Mouse (Mus musculus) lung, adult 2 months (tissue): ENCODE results near the gene Klhl25. TPM values are rescaled to one million over a fixed set of nuclear protein-coding genes. Genes with fewer than 3 reads are reported as not detected.

Experiments used
- DNase-seq: peaks from one replicate; pipeline ENCODE4 v3.0.0; 2022
- H3K4me1 ChIP-seq: fragments of 200-500 bp; 2 replicates; pipeline ENCODE4 v1.6.1; 2011; ENCODE audit warnings: low read length; ENCODE audit not compliant: control insufficient read depth, insufficient read depth
- H3K4me3 ChIP-seq: fragments of 200-500 bp; replicated peaks from 2 replicates; pipeline ENCODE3; 2011; ENCODE audit warnings: low read depth, mild to moderate bottlenecking, control low read depth, low read length; ENCODE audit errors: extremely low read depth
- CTCF ChIP-seq: fragments of 200-500 bp; IDR thresholded peaks from 2 replicates; pipeline ENCODE4 v1.5.1; 2011; ENCODE audit warnings: mild to moderate bottlenecking, low read length, control low read depth; ENCODE audit not compliant: insufficient read depth
- POLR2A ChIP-seq: fragments of 200-500 bp; IDR thresholded peaks from 2 replicates; pipeline ENCODE4 v1.6.1; 2011; ENCODE audit warnings: low read depth, mild to moderate bottlenecking, control low read depth, low read length, borderline replicate concordance; ENCODE audit errors: extremely low read depth
- WGBS: fragments of 180-500 bp; shearing (Covaris S2); methylation state at CpG from one replicate; pipeline ENCODE4 v1.1.7; 2018; 5-methylcytosine and 5-hydroxymethylcytosine counted together
- polyA plus RNA-seq: library from polyadenylated mRNA; depleted of rRNA; stranded (reverse); fragments of >200 nt; gene quantifications from 2 replicates; pipeline ENCODE4 v1.2.3, GENCODE M21; 2012; rRNA removed

Gene Klhl25
- polyA plus RNA-seq, result 21.9 and 26.5 TPM in 2 replicates

DNA sequence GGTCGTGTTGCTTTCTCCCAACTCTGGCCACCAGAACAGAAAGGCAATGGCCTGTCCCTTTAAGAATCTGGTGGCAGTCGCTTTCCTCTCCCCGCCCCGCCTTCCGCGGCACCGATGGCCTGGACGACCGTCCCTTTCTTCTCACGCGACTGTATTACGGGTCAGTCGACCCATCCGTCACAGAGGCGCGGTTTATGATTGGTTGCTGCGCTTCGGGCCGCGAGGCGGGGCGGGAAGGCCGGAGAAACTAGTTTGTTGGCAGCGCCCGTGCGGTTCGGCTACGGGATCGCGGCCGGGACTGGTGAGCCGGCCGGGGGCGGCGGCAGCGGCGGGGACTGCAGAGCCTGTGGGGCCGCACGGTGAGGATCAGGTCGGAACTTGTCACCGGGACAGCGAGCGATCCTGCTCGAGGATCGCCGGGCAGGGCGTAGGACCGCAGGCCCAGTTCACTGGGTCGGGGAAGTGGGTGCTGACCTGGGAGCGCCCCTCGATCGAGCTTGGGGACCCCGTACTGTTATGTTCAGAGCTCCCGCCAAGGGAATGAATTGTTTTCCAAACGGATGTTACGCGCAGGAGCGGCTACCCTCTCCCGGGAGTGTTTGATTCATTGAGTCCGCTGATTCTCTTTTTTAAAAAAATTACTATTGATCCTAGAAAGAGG is at the start of gene Klhl25:
Klhl25 (plus strand) TSS at position 196 of the 661 bp plus-strand sequence.
- Histone ChIP-seq H3K4me1 (peaks cover 10% of the 10 kb centered on the region), H3K4me3 (peak within 1 kb of the TSS; percentile 96)
- no peak for TF ChIP-seq CTCF
- peak; percentile 57; the same call in 1 of the 2 replicates for TF ChIP-seq POLR2A
- under 1% methylated on average over 60 of the region's 60 CpGs for WGBS
- peak; percentile 97 for DNase-seq

DNA sequence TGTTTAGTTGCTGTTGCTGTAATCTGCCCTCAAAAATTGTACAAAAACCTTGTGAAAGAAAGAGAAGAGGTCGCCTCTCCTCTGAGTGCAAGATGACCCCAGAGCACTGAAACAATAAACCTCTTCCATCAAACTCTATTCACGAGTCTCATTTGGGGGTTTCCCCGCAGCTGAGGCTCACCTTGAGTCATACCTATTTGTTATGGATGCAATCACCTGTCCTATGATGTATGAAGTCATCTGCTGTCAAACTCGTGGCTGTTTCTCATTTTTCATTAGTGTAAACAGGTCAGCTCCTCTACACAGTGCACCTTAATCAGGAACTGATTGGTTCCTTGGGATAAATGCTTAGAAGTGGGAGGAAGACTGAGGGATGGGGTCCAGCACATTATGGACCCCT is 47.6 kb upstream of the Klhl25 start:
- 65% methylated on average over 4 of the region's 4 CpGs for WGBS
- H3K4me3 ChIP-seq, result no peak overlapping the region
- TF ChIP-seq CTCF (no peak), POLR2A (no peak)
- H3K4me1 ChIP-seq, result peaks cover 3% of the 10 kb centered on the region
- DNase-seq, result no peak

DNA sequence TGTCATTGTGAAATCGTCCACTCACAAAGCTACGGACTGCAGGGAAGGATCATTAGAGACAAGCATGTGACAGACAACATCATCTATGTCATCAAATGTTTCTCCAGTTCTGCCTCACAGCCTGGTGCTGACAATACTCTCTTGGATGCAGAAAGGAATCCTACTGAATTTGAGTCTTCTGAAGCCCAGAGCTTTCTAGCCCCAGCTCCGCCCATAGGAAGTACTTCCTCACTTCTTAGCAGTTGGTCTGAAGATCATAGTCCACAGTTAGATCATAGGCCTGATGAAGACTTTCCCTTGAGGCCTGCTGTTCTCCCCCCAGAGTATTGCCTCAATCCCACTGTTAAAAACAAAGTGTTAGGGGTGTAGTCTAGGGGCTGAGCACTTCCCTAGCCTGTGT is 47.1 kb upstream of the Klhl25 start:
- no peak for DNase-seq
- WGBS, result 87% methylated on average over 3 of the region's 3 CpGs
- H3K4me1 ChIP-seq, result peaks cover 7% of the 10 kb centered on the region
- TF ChIP-seq CTCF, result no peak
- no peak overlapping the region for H3K4me3 ChIP-seq

DNA sequence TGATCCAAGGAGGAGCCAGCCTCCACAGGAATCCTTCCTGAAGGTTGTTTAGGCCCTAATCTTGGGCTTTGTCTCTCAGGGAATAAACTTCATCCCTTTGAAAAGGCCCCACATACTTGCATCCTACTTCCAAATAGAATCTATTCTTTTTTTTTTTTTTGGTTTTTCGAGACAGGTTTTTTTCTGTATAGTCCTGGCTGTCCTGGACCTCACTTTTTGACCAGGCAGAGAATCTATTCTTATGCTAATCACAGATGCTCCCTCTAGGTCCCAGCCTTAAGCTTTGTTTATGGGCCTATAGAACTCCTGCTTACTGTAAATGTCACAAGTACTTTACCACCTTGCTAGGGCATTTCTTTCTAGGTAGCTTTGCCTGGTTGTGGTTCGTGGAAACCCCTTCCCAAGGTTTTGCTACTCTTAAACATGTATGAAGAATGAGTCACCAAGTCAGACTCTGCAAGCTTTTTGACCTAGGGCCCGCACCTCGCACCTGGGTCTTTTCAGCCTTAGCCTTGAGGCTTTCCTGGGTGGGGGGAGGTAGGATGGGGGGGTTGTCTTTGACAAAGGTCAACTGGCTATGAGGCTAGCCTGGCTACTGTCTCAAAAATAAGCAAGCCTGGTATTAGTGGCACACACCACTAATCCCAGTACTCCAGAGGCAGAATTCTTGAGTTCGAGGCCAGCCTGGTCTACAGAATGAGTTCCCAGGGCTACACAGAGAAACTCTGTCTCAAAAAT is 46.3 kb upstream of the Klhl25 start:
- no peak for TF ChIP-seq POLR2A
- no peak for TF ChIP-seq CTCF
- H3K4me3 ChIP-seq, result no peak overlapping the region
- peaks cover 11% of the 10 kb centered on the region for H3K4me1 ChIP-seq
- DNase-seq, result no peak
- 93% methylated on average over 5 of the region's 5 CpGs for WGBS

DNA sequence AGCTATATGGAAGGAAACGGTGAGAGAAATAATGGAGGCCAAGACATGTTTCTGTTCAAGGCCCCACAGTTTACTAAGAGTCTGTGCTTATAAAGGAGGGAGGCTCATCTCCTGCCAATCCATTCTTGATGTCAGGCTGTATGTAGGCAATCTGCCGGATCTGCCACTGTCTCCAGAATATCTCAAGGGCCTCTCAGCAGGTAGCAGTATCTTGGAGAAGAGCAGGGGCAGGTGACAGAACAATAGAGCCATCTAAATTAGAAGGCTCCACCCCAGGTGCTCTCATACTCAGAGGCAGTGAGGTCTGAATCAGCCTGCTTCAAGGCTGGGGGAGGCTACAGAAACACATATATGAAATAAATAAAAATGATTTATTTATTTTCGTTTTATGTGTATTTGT is 45.2 kb upstream of the Klhl25 start:
- TF ChIP-seq POLR2A (no peak), CTCF (no peak)

DNA sequence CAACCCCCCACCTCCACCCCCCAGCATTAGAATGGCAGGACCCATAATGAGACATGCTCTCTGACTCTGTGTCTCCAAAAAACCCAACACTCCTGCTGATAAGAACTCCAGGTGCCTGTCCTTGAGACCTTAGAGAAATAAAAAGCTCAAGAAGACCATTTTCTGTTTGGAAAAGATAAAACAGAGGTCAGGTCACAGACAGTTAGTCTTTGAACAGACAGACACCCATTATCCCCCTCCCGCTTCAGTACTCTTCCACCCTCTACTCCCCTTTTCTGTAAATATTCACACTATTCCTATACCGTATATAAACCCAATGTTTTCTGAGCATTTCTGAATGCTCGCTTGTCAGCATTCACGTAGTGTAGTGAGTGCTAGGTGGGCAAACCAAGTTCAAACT is 41.9 kb upstream of the Klhl25 start:
- 74% methylated on average over 4 of the region's 4 CpGs for WGBS
- Histone ChIP-seq H3K4me1 (peaks cover 14% of the 10 kb centered on the region), H3K4me3 (no peak overlapping the region)
- no peak for TF ChIP-seq POLR2A
- TF ChIP-seq CTCF, result no peak
- DNase-seq, result no peak

More for the DNA sequence above, 45.2 kb upstream of the Klhl25 start:
- Histone ChIP-seq H3K4me3 (no peak overlapping the region), H3K4me1 (peaks cover 14% of the 10 kb centered on the region)
- 83% methylated on average over 3 of the region's 3 CpGs for WGBS
- no peak for DNase-seq

DNA sequence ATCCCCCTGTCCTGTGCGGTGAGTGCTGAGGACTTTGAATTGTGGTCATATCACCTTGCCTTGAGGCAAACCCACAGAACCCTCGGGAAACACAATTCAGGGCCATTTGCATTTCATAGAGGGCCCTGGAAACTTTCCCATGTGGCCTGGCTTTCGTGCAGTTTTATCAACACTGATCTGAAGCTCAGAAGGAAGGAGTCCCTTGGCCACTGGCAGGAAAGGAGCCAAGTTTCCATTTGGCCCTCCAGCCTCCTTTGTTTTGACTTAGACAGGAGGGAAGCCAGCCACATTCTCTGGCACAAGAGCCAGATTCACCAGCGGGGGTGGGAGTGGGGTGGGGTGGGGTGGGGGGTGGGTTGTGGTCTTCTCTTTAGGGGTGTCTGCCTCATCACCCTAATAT is 41.4 kb upstream of the Klhl25 start:
- H3K4me3 ChIP-seq, result no peak overlapping the region
- TF ChIP-seq CTCF, result no peak
- TF ChIP-seq POLR2A, result no peak
- peaks cover 14% of the 10 kb centered on the region for H3K4me1 ChIP-seq
- WGBS, result 10% methylated on average over 4 of the region's 4 CpGs
- peak; percentile 31 for DNase-seq

DNA sequence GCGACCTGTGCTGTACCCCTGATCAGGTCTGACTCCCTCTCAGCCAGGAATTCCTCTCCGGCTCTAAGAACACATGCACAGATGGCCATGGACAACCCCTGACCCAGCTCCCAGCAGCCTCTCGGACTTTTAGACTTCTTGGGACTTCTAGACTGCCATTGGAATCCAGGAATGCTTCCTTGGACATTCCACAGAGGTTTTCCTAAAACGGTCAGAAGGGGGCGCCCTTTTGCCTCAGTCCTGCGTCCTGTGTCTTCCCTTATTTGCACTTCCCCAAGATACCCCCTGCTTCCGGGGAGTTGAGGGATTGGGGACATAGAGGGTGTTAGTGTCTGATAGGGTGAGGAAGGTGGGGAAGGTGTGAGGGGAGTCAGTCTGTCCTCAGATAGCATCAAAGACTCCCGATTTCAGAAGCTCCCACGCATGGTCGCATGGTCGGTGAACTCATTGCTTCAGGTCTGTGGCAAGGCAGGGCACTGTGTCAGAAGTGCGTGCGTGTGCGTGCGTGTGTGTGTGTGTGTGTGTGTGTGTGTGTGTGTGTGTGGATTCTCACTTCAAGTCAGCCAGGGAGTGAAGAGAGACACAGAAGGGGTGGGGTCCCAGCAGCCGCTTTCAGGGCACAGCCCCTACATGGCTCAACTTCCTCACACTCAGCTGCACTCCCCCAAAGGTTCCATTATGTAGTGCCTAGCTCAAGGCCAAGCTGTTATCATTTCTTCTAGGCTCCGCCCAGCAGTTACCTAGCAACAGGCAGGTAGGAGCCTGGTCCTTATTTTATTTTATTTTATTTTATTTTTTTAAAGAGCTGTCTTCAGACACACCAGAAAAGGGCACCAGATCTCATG is 40.4 kb upstream of the Klhl25 start:
- 70% methylated on average over 17 of the region's 17 CpGs for WGBS
- DNase-seq, result peak; percentile 46
- no peak overlapping the region for H3K4me3 ChIP-seq
- peaks cover 14% of the 10 kb centered on the region for H3K4me1 ChIP-seq
- TF ChIP-seq POLR2A (no peak), CTCF (peak; percentile 30; the same call in 1 of the 2 replicates)

DNA sequence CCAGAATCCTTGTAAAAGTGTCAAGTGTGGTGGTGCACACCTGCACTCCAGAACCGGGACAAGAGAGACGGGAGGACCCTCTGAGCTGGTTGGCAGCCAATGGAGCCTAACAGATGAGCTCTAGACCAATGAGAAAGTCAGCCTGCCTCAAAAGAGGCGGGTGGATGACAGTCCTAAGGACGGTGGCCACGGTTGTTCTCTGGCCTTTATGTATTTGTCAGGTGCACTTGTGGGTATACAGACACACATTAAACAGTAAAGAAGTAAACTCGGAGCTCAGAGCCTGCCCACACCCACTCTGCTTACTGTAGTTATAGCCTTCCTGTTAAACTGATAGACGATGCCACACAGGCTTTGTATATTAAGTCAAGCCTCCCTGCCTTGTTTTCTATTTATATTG is 27.4 kb upstream of the Klhl25 start:
- WGBS, result 76% methylated on average over 7 of the region's 7 CpGs
- H3K4me1 ChIP-seq, result no peaks in the 10 kb centered on the region
- H3K4me3 ChIP-seq, result no peak overlapping the region
- TF ChIP-seq POLR2A (no peak), CTCF (no peak)
- no peak for DNase-seq
